Mouse (Mus musculus) heart, embryonic 13.5 days (tissue): Measurements from ENCODE around the gene St6galnac3. TPM values are rescaled to one million over a fixed set of nuclear protein-coding genes. Genes with fewer than 3 reads are reported as not detected.
A peak's percentile ranks its signal among the peaks of the same experiment; 100 is the strongest.

ENCODE experiments used
- ATAC-seq: fragments of 200-750 bp; cut with Nextera tagmentation; 2 replicates; pipeline ENCODE4 v1.8.0; 2017; ENCODE audit warnings: moderate TSS enrichment; ENCODE audit not compliant: insufficient number of reproducible peaks, low FRiP score, low TSS enrichment; ENCODE audit errors: extremely low read depth
- H3K27ac ChIP-seq: fragments of 300-500 bp; sonication (generic); replicated peaks from 2 replicates; pipeline ENCODE4 v1.5.1; 2015; ENCODE audit warnings: moderate library complexity, mild to moderate bottlenecking, inconsistent platforms
- H3K27me3 ChIP-seq: fragments of 300-500 bp; sonication (generic); replicated peaks from 2 replicates; pipeline ENCODE4 v1.6.1; 2015; ENCODE audit warnings: mild to moderate bottlenecking, inconsistent platforms
- H3K36me3 ChIP-seq: fragments of 300-500 bp; sonication (generic); 2 replicates; pipeline ENCODE4 v1.6.1; 2015; ENCODE audit warnings: mild to moderate bottlenecking, inconsistent platforms
- H3K4me1 ChIP-seq: fragments of 300-500 bp; sonication (generic); 2 replicates; pipeline ENCODE4 v1.6.1; 2015; ENCODE audit warnings: inconsistent platforms
- H3K4me2 ChIP-seq: fragments of 300-500 bp; sonication (generic); 2 replicates; pipeline ENCODE4 v1.6.1; 2015; ENCODE audit warnings: inconsistent platforms, mild to moderate bottlenecking, moderate library complexity
- H3K4me3 ChIP-seq: fragments of 300-500 bp; sonication (generic); 2 replicates; pipeline ENCODE4 v1.5.1; 2015; ENCODE audit warnings: moderate library complexity, mild to moderate bottlenecking, inconsistent platforms
- H3K9ac ChIP-seq: fragments of 300-500 bp; sonication (generic); 2 replicates; pipeline ENCODE4 v1.6.1; 2015; ENCODE audit warnings: inconsistent platforms, mild to moderate bottlenecking, moderate library complexity
- H3K9me3 ChIP-seq: fragments of 300-500 bp; sonication (generic); 2 replicates; pipeline ENCODE4 v1.6.1; 2016; ENCODE audit warnings: inconsistent platforms
- WGBS: fragments of 180-500 bp; shearing (Covaris S2); methylation state at CpG from one replicate; pipeline ENCODE4 v1.1.7; 2015; ENCODE audit warnings: mixed read lengths; 5-methylcytosine and 5-hydroxymethylcytosine counted together
- polyA plus RNA-seq: library from polyadenylated mRNA; unstranded; fragments of >200 nt; fragmentation: Nextera tagmentation; extraction: Ambion mirVana; gene quantifications from 2 replicates; pipeline ENCODE4 v1.2.1, GENCODE M21; 2015

The St6galnac3 gene
- polyA plus RNA-seq, 1 experiment from 2014 or later, result 21.7 TPM

DNA sequence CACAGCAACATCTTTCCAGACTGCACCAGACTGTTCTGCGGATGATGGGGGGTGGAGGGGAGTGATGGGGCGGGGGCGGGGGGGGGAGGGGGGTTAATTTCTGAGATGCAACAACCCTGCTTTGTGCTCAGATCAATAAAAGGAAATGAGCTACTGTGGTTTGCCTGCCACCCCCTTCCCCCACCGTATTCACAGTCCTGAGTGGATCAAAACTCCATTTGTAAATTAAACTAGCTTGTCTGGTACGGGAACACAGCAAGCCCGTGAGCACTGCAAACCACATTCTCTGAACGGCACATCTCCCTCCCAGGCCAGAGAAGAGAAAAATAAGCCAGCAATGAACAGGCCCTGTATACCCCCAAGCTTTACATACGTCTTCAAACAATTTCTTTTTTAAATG, 76.3 kb downstream of the St6galnac3 start:
- no peak overlapping the region for H3K27ac ChIP-seq
- H3K9me3 ChIP-seq, result no peaks in the 10 kb centered on the region
- no peak overlapping the region for H3K4me2 ChIP-seq
- H3K4me1 ChIP-seq, result no peaks in the 10 kb centered on the region
- ATAC-seq, result no peak
- 0 out of 2 replicates have a peak, but pooled peaks cover 3% of the 10 kb centered on the region for H3K27me3 ChIP-seq
- 75% methylated on average over 8 of the region's 8 CpGs for whole genome bisulfite sequencing
- no peak overlapping the region for H3K4me3 ChIP-seq
- H3K9ac ChIP-seq, result no peak overlapping the region
- no peaks in the 10 kb centered on the region for H3K36me3 ChIP-seq

- 63% methylated on average over 7 of the region's 7 CpGs for WGBS
- no peak overlapping the region for H3K27ac ChIP-seq
- no peak for ATAC-seq
These were observed 79.2 kb downstream of the St6galnac3 start for GRCm38 (mm10) chr3:153645803-153646202.

DNA sequence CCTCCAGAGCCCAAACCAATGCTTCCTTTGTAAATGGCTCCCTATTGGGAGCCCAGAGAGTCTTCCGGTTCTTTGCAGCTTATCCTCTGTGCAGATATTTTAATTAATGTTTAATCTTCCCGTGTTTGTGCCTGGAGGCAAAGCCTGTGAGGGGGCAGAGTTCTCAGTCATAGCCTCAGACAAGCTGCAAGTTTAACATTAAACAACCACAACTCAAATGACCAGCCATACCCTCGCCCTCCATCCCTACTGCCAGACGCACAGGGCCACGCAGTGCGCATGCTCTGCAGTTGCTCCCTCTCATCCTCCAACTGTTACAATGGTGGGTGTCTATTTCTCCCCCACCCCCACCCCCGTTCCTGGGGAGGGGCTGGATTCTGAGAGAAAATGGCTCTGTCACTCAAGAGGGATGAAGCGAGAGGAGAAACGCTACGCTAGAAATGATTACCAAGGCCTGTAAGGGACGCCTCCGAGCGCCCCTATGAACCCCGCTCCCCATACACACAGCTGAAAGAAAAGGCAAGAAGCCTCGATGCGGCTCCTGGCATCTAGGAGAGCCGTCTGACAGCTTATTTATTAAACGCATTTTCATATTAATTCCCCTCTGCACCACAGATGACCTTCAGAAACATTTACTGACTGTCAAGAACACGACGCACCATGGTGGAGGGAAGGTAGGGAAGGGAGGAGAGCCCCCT, 81.0 kb downstream of the St6galnac3 start:
- Histone ChIP-seq H3K9me3 (no peaks in the 10 kb centered on the region), H3K27me3 (no peaks in the 10 kb centered on the region), H3K9ac (no peak overlapping the region), H3K27ac (no peak overlapping the region), H3K4me2 (no peak overlapping the region), H3K4me1 (no peaks in the 10 kb centered on the region), H3K36me3 (no peaks in the 10 kb centered on the region), H3K4me3 (no peak overlapping the region)
- ATAC-seq, result no peak
- 83% methylated on average over 20 of the region's 20 CpGs for WGBS

More at GRCm38 (mm10) chr3:153645803-153646202, 79.2 kb downstream of the St6galnac3 start:
- Histone ChIP-seq H3K36me3 (no peaks in the 10 kb centered on the region), H3K4me1 (no peaks in the 10 kb centered on the region), H3K9me3 (no peaks in the 10 kb centered on the region), H3K27me3 (no peaks in the 10 kb centered on the region), H3K4me3 (no peak overlapping the region), H3K9ac (no peak overlapping the region), H3K4me2 (no peak overlapping the region)

DNA sequence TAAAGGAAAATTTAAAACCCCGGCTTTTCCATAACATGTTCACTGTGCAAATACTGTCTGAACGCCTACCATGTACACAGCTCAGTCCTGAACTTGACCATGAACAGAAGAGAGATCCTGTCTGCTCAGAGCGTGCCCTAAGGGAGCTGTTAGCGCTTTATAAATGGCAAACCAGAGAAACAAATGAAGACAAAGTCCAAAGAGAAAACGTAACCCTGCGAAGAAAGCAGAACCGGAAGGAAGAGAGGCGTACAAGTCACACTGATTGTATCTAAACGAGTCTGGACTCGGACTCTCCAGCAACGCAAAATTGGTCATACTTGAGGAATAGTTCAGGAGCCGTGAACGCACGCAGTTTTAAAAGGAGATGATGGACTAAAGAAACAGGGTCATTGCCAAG, 82.1 kb downstream of the St6galnac3 start:
- H3K36me3 ChIP-seq, result no peaks in the 10 kb centered on the region
- WGBS, result 90% methylated on average over 14 of the region's 14 CpGs
- no peak overlapping the region for H3K4me2 ChIP-seq
- H3K27ac ChIP-seq, result no peak overlapping the region
- H3K9me3 ChIP-seq, result no peaks in the 10 kb centered on the region
- ATAC-seq, result no peak
- no peaks in the 10 kb centered on the region for H3K4me1 ChIP-seq
- no peak overlapping the region for H3K4me3 ChIP-seq
- no peaks in the 10 kb centered on the region for H3K27me3 ChIP-seq
- no peak overlapping the region for H3K9ac ChIP-seq

- no peak overlapping the region for H3K4me2 ChIP-seq
- H3K27ac ChIP-seq, result no peak overlapping the region
- no peaks in the 10 kb centered on the region for H3K36me3 ChIP-seq
- no peak overlapping the region for H3K9ac ChIP-seq
- ATAC-seq, result no peak
- no peaks in the 10 kb centered on the region for H3K27me3 ChIP-seq
- peaks cover 4% of the 10 kb centered on the region; the same call in 1 of the 2 replicates for H3K4me1 ChIP-seq
- H3K9me3 ChIP-seq, result no peaks in the 10 kb centered on the region
- 90% methylated on average over 5 of the region's 5 CpGs for WGBS
- no peak overlapping the region for H3K4me3 ChIP-seq
These were observed 83.2 kb downstream of the St6galnac3 start for GRCm38 (mm10) chr3:153641805-153642204.

GRCm38 (mm10) chr3:153637336-153637735, 87.6 kb downstream of the St6galnac3 start:
- Histone ChIP-seq H3K4me1 (peaks cover 10% of the 10 kb centered on the region; the same call in 1 of the 2 replicates), H3K9me3 (no peaks in the 10 kb centered on the region), H3K4me2 (no peak overlapping the region), H3K36me3 (no peaks in the 10 kb centered on the region), H3K9ac (no peak overlapping the region), H3K4me3 (no peak overlapping the region), H3K27me3 (no peaks in the 10 kb centered on the region), H3K27ac (no peak overlapping the region)
- no peak for ATAC-seq
- 63% methylated on average over 1 of the region's 1 CpGs for WGBS

GRCm38 (mm10) chr3:153636804-153637153, 88.2 kb downstream of the St6galnac3 start:
- Histone ChIP-seq H3K27ac (peak overlapping the region; percentile 24; the same call in 1 of the 2 replicates), H3K4me1 (peaks cover 16% of the 10 kb centered on the region; the same call in 1 of the 2 replicates), H3K4me3 (no peak overlapping the region), H3K4me2 (no peak overlapping the region), H3K27me3 (no peaks in the 10 kb centered on the region), H3K9ac (no peak overlapping the region), H3K9me3 (no peaks in the 10 kb centered on the region), H3K36me3 (no peaks in the 10 kb centered on the region)
- no peak for ATAC-seq
- WGBS, result 57% methylated on average over 7 of the region's 7 CpGs

GRCm38 (mm10) chr3:153636094-153636803, 88.7 kb downstream of the St6galnac3 start:
- 63% methylated on average over 2 of the region's 2 CpGs for WGBS
- H3K4me1 ChIP-seq, result peaks cover 16% of the 10 kb centered on the region; the same call in 1 of the 2 replicates
- H3K27ac ChIP-seq, result peak overlapping the region; percentile 24; the same call in 1 of the 2 replicates
- no peaks in the 10 kb centered on the region for H3K36me3 ChIP-seq
- H3K27me3 ChIP-seq, result no peaks in the 10 kb centered on the region
- H3K9ac ChIP-seq, result no peak overlapping the region
- no peak overlapping the region for H3K4me2 ChIP-seq
- no peak overlapping the region for H3K4me3 ChIP-seq
- ATAC-seq, result no peak
- no peaks in the 10 kb centered on the region for H3K9me3 ChIP-seq

DNA sequence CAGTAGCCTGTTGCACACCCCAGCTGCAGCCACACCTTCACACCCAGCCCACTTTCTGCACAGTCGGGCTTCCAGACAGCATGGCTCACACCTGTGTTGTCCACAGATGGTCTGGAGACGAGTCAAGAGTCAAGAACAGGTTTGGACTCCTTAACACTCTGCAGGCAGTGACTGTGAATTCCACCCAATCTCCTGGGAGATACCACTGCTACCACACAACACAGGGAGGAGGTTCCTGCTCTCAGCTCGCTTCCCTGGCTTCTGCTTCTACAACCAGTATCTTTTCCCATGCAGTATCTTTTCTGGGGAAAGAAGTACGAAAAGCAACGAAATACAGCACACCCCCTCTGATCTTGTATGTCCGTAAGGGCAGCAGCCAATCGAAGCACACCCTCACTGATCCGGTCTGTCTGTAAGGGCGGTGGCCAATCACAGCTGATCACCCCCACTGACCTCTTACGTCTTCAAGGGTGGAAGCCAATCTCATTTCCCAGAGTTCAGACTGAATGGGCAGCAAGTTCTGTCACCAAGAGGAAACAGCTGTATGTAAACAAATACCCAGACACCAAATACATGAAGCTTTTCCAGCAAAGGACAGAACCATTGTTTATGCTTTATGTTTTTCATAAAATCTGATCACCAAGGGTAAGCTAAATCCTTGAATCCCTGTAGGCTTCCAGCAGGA, 92.8 kb downstream of the St6galnac3 start:
- Histone ChIP-seq H3K4me2 (no peak overlapping the region), H3K4me3 (no peak overlapping the region), H3K9me3 (no peaks in the 10 kb centered on the region), H3K27ac (no peak overlapping the region), H3K4me1 (peaks cover 15% of the 10 kb centered on the region; the same call in 1 of the 2 replicates), H3K27me3 (no peaks in the 10 kb centered on the region), H3K36me3 (no peaks in the 10 kb centered on the region), H3K9ac (no peak overlapping the region)
- 54% methylated on average over 10 of the region's 10 CpGs for WGBS
- ATAC-seq, result no peak

- Histone ChIP-seq H3K4me1 (no peaks in the 10 kb centered on the region), H3K4me3 (no peak overlapping the region), H3K36me3 (no peaks in the 10 kb centered on the region), H3K4me2 (no peak overlapping the region), H3K9ac (no peak overlapping the region), H3K27ac (no peak overlapping the region), H3K9me3 (no peaks in the 10 kb centered on the region), H3K27me3 (no peaks in the 10 kb centered on the region)
- 83% methylated on average over 5 of the region's 5 CpGs for WGBS
- ATAC-seq, result no peak
These were observed 98.7 kb downstream of the St6galnac3 start for GRCm38 (mm10) chr3:153626237-153626636.

- 88% methylated on average over 7 of the region's 7 CpGs for WGBS
These were observed 106.0 kb downstream of the St6galnac3 start for GRCm38 (mm10) chr3:153618976-153619375.

More at GRCm38 (mm10) chr3:153618976-153619375, 106.0 kb downstream of the St6galnac3 start:
- no peak for ATAC-seq
- Histone ChIP-seq H3K4me1 (peaks cover 32% of the 10 kb centered on the region), H3K4me3 (no peak overlapping the region), H3K9me3 (no peaks in the 10 kb centered on the region), H3K36me3 (0 out of 2 replicates have a peak, but pooled peaks cover 3% of the 10 kb centered on the region), H3K27ac (no peak overlapping the region), H3K27me3 (no peaks in the 10 kb centered on the region), H3K4me2 (no peak overlapping the region), H3K9ac (no peak overlapping the region)
